In genomic region chr9:98424725-98425210, GRCm38 (mm10) we compare ENCODE assay signal across 8 mouse cellular contexts. TPM values are rescaled to one million over a fixed set of nuclear protein-coding genes. Genes with fewer than 3 reads are reported as not detected.
A peak's percentile ranks its signal among the peaks of the same experiment; 100 is the strongest.
DNase-seq lines count a peak whose midpoint lies in the region; ATAC-seq lines count a peak whose summit lies in the region.

No protein-coding gene starts in this region.

- peak overlapping the region; percentile 67 for H3K9ac ChIP-seq in intestine, embryonic 14.5 days (ENCODE audit: low read length)
- peak overlapping the region; percentile 45 for H3K9ac ChIP-seq in liver, embryonic 16.5 days (ENCODE audit: low read depth, low read length)
- H3K9ac ChIP-seq in neural tube, embryonic 14.5 days (replicated peaks; ENCODE audit: low read depth, low read length), result peak overlapping the region; percentile 60

- ATAC-seq in intestine, embryonic 14.5 days (replicated peaks; ENCODE audit: low FRiP score, low TSS enrichment, low read depth), result peak; percentile 83
- ATAC-seq in liver, embryonic 16.5 days (ENCODE audit: low read depth), result peak; percentile 55
- ATAC-seq in neural tube, embryonic 14.5 days (ENCODE audit: low read depth), result peak; percentile 56
- ATAC-seq in monocyte, adult 5-6 weeks (replicated peaks; ENCODE audit: insufficient number of reproducible peaks, low FRiP score, low TSS enrichment, poor library complexity, severe bottlenecking), result no peak

- DNase-seq in ES-CJ7 (ENCODE audit: low read depth, low spot score), result peak; percentile 39
- peak; percentile 20 for DNase-seq in gastrocnemius, postnatal 25 days
- peak; percentile 83 for DNase-seq in intestine, embryonic 14.5 days (ENCODE audit: low spot score)
- no peak for DNase-seq in left cerebral cortex, adult 9 months (ENCODE audit: low spot score in 2 of 2)

- peak overlapping the region; percentile 76 for H3K4me2 ChIP-seq in intestine, embryonic 14.5 days (ENCODE audit: low read length)
- H3K4me2 ChIP-seq in liver, embryonic 16.5 days (ENCODE audit: low read depth, low read length), result peak overlapping the region; percentile 37
- H3K4me2 ChIP-seq in neural tube, embryonic 14.5 days (ENCODE audit: low read depth, low read length), result peak overlapping the region; percentile 71

- H3K4me3 ChIP-seq in brown adipose tissue, adult 24 weeks (ENCODE audit: insufficient read depth, low read depth, low read length), result peak overlapping the region; percentile 41
- peak overlapping the region; percentile 70 for H3K4me3 ChIP-seq in intestine, embryonic 14.5 days (ENCODE audit: low read depth, low read length)
- peak overlapping the region; percentile 59 for H3K4me3 ChIP-seq in liver, embryonic 16.5 days (ENCODE audit: low read depth, low read length)
- H3K4me3 ChIP-seq in neural tube, embryonic 14.5 days (ENCODE audit: low read depth, low read length), result peak overlapping the region; percentile 56

- H3K9me3 ChIP-seq in intestine, embryonic 14.5 days (ENCODE audit: control insufficient read depth, low read length), result no peaks in the 10 kb centered on the region
- H3K9me3 ChIP-seq in liver, embryonic 16.5 days (replicated peaks; ENCODE audit: control insufficient read depth, low read length), result no peaks in the 10 kb centered on the region
- no peaks in the 10 kb centered on the region for H3K9me3 ChIP-seq in neural tube, embryonic 14.5 days (ENCODE audit: control insufficient read depth, low read length)

- H3K27ac ChIP-seq in brown adipose tissue, adult 24 weeks (replicated peaks; ENCODE audit: low read depth, low read length), result no peak overlapping the region
- peak overlapping the region; percentile 10; the same call in 1 of the 2 replicates for H3K27ac ChIP-seq in intestine, embryonic 14.5 days (ENCODE audit: low read depth)
- H3K27ac ChIP-seq in liver, embryonic 16.5 days (ENCODE audit: low read length), result peak overlapping the region; percentile 64
- H3K27ac ChIP-seq in neural tube, embryonic 14.5 days (ENCODE audit: low read depth, low read length), result peak overlapping the region; percentile 73

- no peaks in the 10 kb centered on the region for H3K36me3 ChIP-seq in intestine, embryonic 14.5 days (ENCODE audit: control insufficient read depth, insufficient read depth, low read length)
- no peaks in the 10 kb centered on the region for H3K36me3 ChIP-seq in liver, embryonic 16.5 days (ENCODE audit: control insufficient read depth, insufficient read depth)
- H3K36me3 ChIP-seq in neural tube, embryonic 14.5 days (ENCODE audit: control insufficient read depth, insufficient read depth, low read length), result no peaks in the 10 kb centered on the region

- no peaks in the 10 kb centered on the region; the same call in 1 of the 2 replicates for H3K4me1 ChIP-seq in brown adipose tissue, adult 24 weeks (ENCODE audit: control insufficient read depth, insufficient read depth, insufficient read length, low read length)
- peaks cover 49% of the 10 kb centered on the region for H3K4me1 ChIP-seq in intestine, embryonic 14.5 days (replicated peaks; ENCODE audit: control insufficient read depth, insufficient read depth, low read length)
- H3K4me1 ChIP-seq in liver, embryonic 16.5 days (ENCODE audit: control insufficient read depth, low read depth, low read length), result peaks cover 16% of the 10 kb centered on the region
- H3K4me1 ChIP-seq in neural tube, embryonic 14.5 days (ENCODE audit: control insufficient read depth, insufficient read depth, low read length), result peaks cover 19% of the 10 kb centered on the region

- under 1% methylated on average over 42 of the region's 42 CpGs for WGBS in intestine, embryonic 14.5 days
- 3% methylated on average over 42 of the region's 42 CpGs for WGBS in liver, embryonic 16.5 days (ENCODE audit: insufficient replicate concordance)
- WGBS in neural tube, embryonic 14.5 days, result 2% methylated on average over 42 of the region's 42 CpGs

- H3K27me3 ChIP-seq in intestine, embryonic 14.5 days (replicated peaks; ENCODE audit: control insufficient read depth, insufficient read depth, low read length), result no peaks in the 10 kb centered on the region
- peaks cover 29% of the 10 kb centered on the region for H3K27me3 ChIP-seq in liver, embryonic 16.5 days (ENCODE audit: control insufficient read depth, insufficient read depth, low read depth, low read length)
- no peaks in the 10 kb centered on the region for H3K27me3 ChIP-seq in neural tube, embryonic 14.5 days (ENCODE audit: control insufficient read depth, insufficient read depth, low read length)

RNA-seq across cellular contexts. Expression of gene Rbp1, which starts 2.0 kb away (rescaled TPM):
- 2.1 and 2.2 TPM in 2 replicates for polyA plus RNA-seq in brown adipose tissue, adult 24 weeks (2012; ENCODE audit: insufficient read depth, insufficient read length, missing spikeins)
- total RNA-seq in gastrocnemius, postnatal 25 days (2021), result 1 to 10 TPM; 1.8 to 3.0 TPM
- polyA plus RNA-seq in intestine, embryonic 14.5 days (2014; fragmentation: Nextera tagmentation; extraction: Ambion mirVana), result 105 and 109 TPM in 2 replicates
- 45.1 and 47.3 TPM in 2 replicates for polyA plus RNA-seq in liver, embryonic 16.5 days (2015; fragmentation: Nextera tagmentation; extraction: Ambion mirVana)
- 49.1 and 94.7 TPM in 2 replicates for polyA plus RNA-seq in neural tube, embryonic 14.5 days (2014; fragmentation: Nextera tagmentation; extraction: Ambion mirVana)
- total RNA-seq in monocyte, adult 5-6 weeks (2017), result not detected in 3 replicates

Comparison
In these comparisons a context has a peak if more than half of its experiments do, and no peak if none do; other contexts are left out.
1. DNase-seq: peak in ES-CJ7 (single experiment), gastrocnemius, postnatal 25 days (single experiment) and intestine, embryonic 14.5 days (single experiment); none in left cerebral cortex, adult 9 months (0 of 2).
2. RNA of gene Rbp1, which starts 2.0 kb away (polyA plus RNA-seq): 105 to 109 TPM in intestine, embryonic 14.5 days, 49.1 to 94.7 TPM in neural tube, embryonic 14.5 days and 45.1 to 47.3 TPM in liver, embryonic 16.5 days; 2.1 to 2.2 TPM in brown adipose tissue, adult 24 weeks; every median in the first group is over 10 times any median in the second.
3. Peak in every context shown above with its lines, with median percentiles within 50 percentile points of each other: H3K4me3 ChIP-seq, H3K4me2 ChIP-seq and H3K9ac ChIP-seq.